Mouse (Mus musculus) lung, postnatal 14 days (tissue): ENCODE measurements around the gene Ppig.

Experiments used
- DNase-seq: peaks from one replicate; pipeline ENCODE4 v3.0.0; 2021

Gene Ppig

GRCm38 (mm10) chr2:69764716-69765115, 42.4 kb downstream of the Ppig start:
- no peak for DNase-seq

GRCm38 (mm10) chr2:69773331-69773730, 51.0 kb downstream of the Ppig start:
- DNase-seq = no peak

GRCm38 (mm10) chr2:69777985-69778835, 55.9 kb downstream of the Ppig start:
- peak; percentile 2 for DNase-seq

- peak; percentile 39 for DNase-seq
Measured at GRCm38 (mm10) chr2:69778836-69779177, 56.5 kb downstream of the Ppig start.

- no peak for DNase-seq
Measured at GRCm38 (mm10) chr2:69788974-69789373, 66.6 kb downstream of the Ppig start.

GRCm38 (mm10) chr2:69789429-69790069, 67.2 kb downstream of the Ppig start, which contains the start of the genes Ccdc173 and Phospho2:
Gene Ccdc173 (minus strand): TSS chr2:69789575.
Gene Phospho2 (plus strand): TSS chr2:69789623.
- peak; percentile 99 for DNase-seq

GRCm38 (mm10) chr2:69790285-69790684, 67.9 kb downstream of the Ppig start:
- DNase-seq = peak; percentile 89

- DNase-seq = no peak
Measured at GRCm38 (mm10) chr2:69790722-69791121, 68.4 kb downstream of the Ppig start.

GRCm38 (mm10) chr2:69802911-69803312, 80.6 kb downstream of the Ppig start:
- peak; percentile 85 for DNase-seq
